Mouse (Mus musculus) hindlimb bud, embryonic 11.5 days (tissue): Measurements from ENCODE around the gene Snx11.
"Not testable (repeated sequence)": the region's sequence is repeated elsewhere in the genome, so short reads cannot be mapped to it uniquely, and the experiment has no call there.

Source experiments
- DNase-seq: peaks from one replicate; pipeline ENCODE4 v3.0.0-alpha.2; 2012; ENCODE audit warnings: low read depth, low spot score; ENCODE audit errors: extremely low spot score

The Snx11 gene

GRCm38 (mm10) chr11:96796081-96796480 is 18.7 kb upstream of the Snx11 start:
- DNase-seq, result no peak

- no peak for DNase-seq
These were observed 18.1 kb upstream of the Snx11 start for GRCm38 (mm10) chr11:96795491-96795890.

- DNase-seq, result no peak
These were observed 13.3 kb upstream of the Snx11 start for GRCm38 (mm10) chr11:96790681-96791080.

- DNase-seq, result no peak
These were observed 12.6 kb upstream of the Snx11 start for GRCm38 (mm10) chr11:96789990-96790389.

- peak; percentile 56 for DNase-seq
These were observed 11.8 kb upstream of the Snx11 start, which contains the start of gene Cbx1 for GRCm38 (mm10) chr11:96788871-96789795. Cbx1 (plus strand) TSS chr11:96789127.

GRCm38 (mm10) chr11:96786731-96787450 is 9.5 kb upstream of the Snx11 start:
- no peak for DNase-seq

- DNase-seq, result peak; percentile 52
These were observed 7.5 kb upstream of the Snx11 start for GRCm38 (mm10) chr11:96784847-96785246.

- DNase-seq, result no peak
These were observed 4.1 kb upstream of the Snx11 start for GRCm38 (mm10) chr11:96781425-96781824.

GRCm38 (mm10) chr11:96780306-96780705 is 2.9 kb upstream of the Snx11 start:
- no peak for DNase-seq

GRCm38 (mm10) chr11:96778061-96778627 is 785 bp upstream of the Snx11 start:
- not testable (repeated sequence) for DNase-seq

GRCm38 (mm10) chr11:96776068-96776467 is 1.3 kb downstream of the Snx11 start:
- DNase-seq, result no peak

GRCm38 (mm10) chr11:96775665-96776064 is 1.7 kb downstream of the Snx11 start:
- no peak for DNase-seq

GRCm38 (mm10) chr11:96775063-96775462 is 2.3 kb downstream of the Snx11 start:
- no peak for DNase-seq

- DNase-seq, result no peak
These were observed 2.8 kb downstream of the Snx11 start for GRCm38 (mm10) chr11:96774536-96774935.

GRCm38 (mm10) chr11:96772413-96772812 is 4.9 kb downstream of the Snx11 start:
- DNase-seq, result no peak

GRCm38 (mm10) chr11:96771274-96771975 is 5.9 kb downstream of the Snx11 start:
- DNase-seq, result no peak

- DNase-seq, result no peak
These were observed 9.1 kb downstream of the Snx11 start for GRCm38 (mm10) chr11:96768240-96768639.

- no peak for DNase-seq
These were observed 10.3 kb downstream of the Snx11 start for GRCm38 (mm10) chr11:96767096-96767495.

GRCm38 (mm10) chr11:96766555-96766954 is 10.8 kb downstream of the Snx11 start:
- DNase-seq, result no peak

- DNase-seq, result no peak
These were observed 11.7 kb downstream of the Snx11 start for GRCm38 (mm10) chr11:96765645-96766044.
